Mouse (Mus musculus): ENCODE results near the gene Rpl29. TPM values are rescaled to one million over a fixed set of nuclear protein-coding genes. Genes with fewer than 3 reads are reported as not detected.

Gene Rpl29
- polyA plus RNA-seq, 1 experiment: 913 TPM

- TF ChIP-seq POLR2A (IDR thresholded peaks at IDR 0.05; ENCODE audit: borderline replicate concordance, extremely low read depth, insufficient read depth, insufficient read length, poor library complexity, severe bottlenecking) (no peak), CTCF (IDR thresholded peaks at IDR 0.05; ENCODE audit: borderline replicate concordance, extremely low read depth, insufficient read depth, insufficient read length) (no peak)
- no peak for DNase-seq (ENCODE audit: low read depth)
Measured at GRCm38 (mm10) chr9:106402607-106403375, 26.5 kb upstream of the Rpl29 start.

- TF ChIP-seq CTCF (IDR thresholded peaks at IDR 0.05; ENCODE audit: borderline replicate concordance, extremely low read depth, insufficient read depth, insufficient read length) (no peak), POLR2A (IDR thresholded peaks at IDR 0.05; ENCODE audit: borderline replicate concordance, extremely low read depth, insufficient read depth, insufficient read length, poor library complexity, severe bottlenecking) (no peak)
Measured at GRCm38 (mm10) chr9:106405275-106405674, 24.0 kb upstream of the Rpl29 start.

GRCm38 (mm10) chr9:106406443-106407078 lies 22.7 kb upstream of the Rpl29 start:
- no peak for DNase-seq (ENCODE audit: low read depth)
- TF ChIP-seq POLR2A (IDR thresholded peaks at IDR 0.05; ENCODE audit: borderline replicate concordance, extremely low read depth, insufficient read depth, insufficient read length, poor library complexity, severe bottlenecking): no peak
- no peak for TF ChIP-seq CTCF (IDR thresholded peaks at IDR 0.05; ENCODE audit: borderline replicate concordance, extremely low read depth, insufficient read depth, insufficient read length)

More at GRCm38 (mm10) chr9:106405275-106405674, 24.0 kb upstream of the Rpl29 start:
- no peak for DNase-seq (ENCODE audit: low read depth)

- no peak for DNase-seq (ENCODE audit: low read depth)
- TF ChIP-seq POLR2A (IDR thresholded peaks at IDR 0.05; ENCODE audit: borderline replicate concordance, extremely low read depth, insufficient read depth, insufficient read length, poor library complexity, severe bottlenecking): no peak
- peak; percentile 14; the same call in 1 of the 2 replicates for TF ChIP-seq CTCF (IDR thresholded peaks at IDR 0.05; ENCODE audit: borderline replicate concordance, extremely low read depth, insufficient read depth, insufficient read length)
Measured at GRCm38 (mm10) chr9:106409096-106409495, 20.2 kb upstream of the Rpl29 start.

GRCm38 (mm10) chr9:106410086-106410650 lies 19.1 kb upstream of the Rpl29 start:
- TF ChIP-seq POLR2A (IDR thresholded peaks at IDR 0.05; ENCODE audit: borderline replicate concordance, extremely low read depth, insufficient read depth, insufficient read length, poor library complexity, severe bottlenecking): no peak
- no peak for TF ChIP-seq CTCF (IDR thresholded peaks at IDR 0.05; ENCODE audit: borderline replicate concordance, extremely low read depth, insufficient read depth, insufficient read length)

GRCm38 (mm10) chr9:106411091-106411594 lies 18.1 kb upstream of the Rpl29 start:
- TF ChIP-seq POLR2A (IDR thresholded peaks at IDR 0.05; ENCODE audit: borderline replicate concordance, extremely low read depth, insufficient read depth, insufficient read length, poor library complexity, severe bottlenecking): no peak
- no peak for TF ChIP-seq CTCF (IDR thresholded peaks at IDR 0.05; ENCODE audit: borderline replicate concordance, extremely low read depth, insufficient read depth, insufficient read length)
- no peak for DNase-seq (ENCODE audit: low read depth)

More at GRCm38 (mm10) chr9:106410086-106410650, 19.1 kb upstream of the Rpl29 start:
- peak; percentile 79 for DNase-seq (ENCODE audit: low read depth)

GRCm38 (mm10) chr9:106411729-106412128 lies 17.5 kb upstream of the Rpl29 start:
- TF ChIP-seq CTCF (IDR thresholded peaks at IDR 0.05; ENCODE audit: borderline replicate concordance, extremely low read depth, insufficient read depth, insufficient read length): no peak
- DNase-seq (ENCODE audit: low read depth): no peak

GRCm38 (mm10) chr9:106412210-106412609 lies 17.0 kb upstream of the Rpl29 start:
- no peak for DNase-seq (ENCODE audit: low read depth)
- TF ChIP-seq CTCF (IDR thresholded peaks at IDR 0.05; ENCODE audit: borderline replicate concordance, extremely low read depth, insufficient read depth, insufficient read length) (no peak), POLR2A (IDR thresholded peaks at IDR 0.05; ENCODE audit: borderline replicate concordance, extremely low read depth, insufficient read depth, insufficient read length, poor library complexity, severe bottlenecking) (no peak)

GRCm38 (mm10) chr9:106413606-106414005 lies 15.6 kb upstream of the Rpl29 start:
- DNase-seq (ENCODE audit: low read depth): no peak
- TF ChIP-seq POLR2A (IDR thresholded peaks at IDR 0.05; ENCODE audit: borderline replicate concordance, extremely low read depth, insufficient read depth, insufficient read length, poor library complexity, severe bottlenecking): no peak
- TF ChIP-seq CTCF (IDR thresholded peaks at IDR 0.05; ENCODE audit: borderline replicate concordance, extremely low read depth, insufficient read depth, insufficient read length): no peak

GRCm38 (mm10) chr9:106416826-106417225 lies 12.4 kb upstream of the Rpl29 start:
- no peak for DNase-seq (ENCODE audit: low read depth)
- no peak for TF ChIP-seq CTCF (IDR thresholded peaks at IDR 0.05; ENCODE audit: borderline replicate concordance, extremely low read depth, insufficient read depth, insufficient read length)
- TF ChIP-seq POLR2A (IDR thresholded peaks at IDR 0.05; ENCODE audit: borderline replicate concordance, extremely low read depth, insufficient read depth, insufficient read length, poor library complexity, severe bottlenecking): no peak

GRCm38 (mm10) chr9:106417841-106418625 lies 11.2 kb upstream of the Rpl29 start:
- TF ChIP-seq CTCF (IDR thresholded peaks at IDR 0.05; ENCODE audit: borderline replicate concordance, extremely low read depth, insufficient read depth, insufficient read length) (peak; percentile 39; the same call in 1 of the 2 replicates), POLR2A (IDR thresholded peaks at IDR 0.05; ENCODE audit: borderline replicate concordance, extremely low read depth, insufficient read depth, insufficient read length, poor library complexity, severe bottlenecking) (no peak)
- peak; percentile 95 for DNase-seq (ENCODE audit: low read depth)

Measured in brain, embryonic 14.5 days (tissue).